Mouse (Mus musculus): ENCODE data around the gene Nicn1.
"Not testable (repeated sequence)": the region's sequence is repeated elsewhere in the genome, so short reads cannot be mapped to it uniquely, and the experiment has no call there.

The Nicn1 gene

GRCm38 (mm10) chr9:108278697-108279450 lies 11.4 kb upstream of the Nicn1 start:
- peak; percentile 15 to 49 for DNase-seq (ENCODE audit: low spot score in 2 of 2)

GRCm38 (mm10) chr9:108280071-108280828 lies 10.0 kb upstream of the Nicn1 start:
- DNase-seq (ENCODE audit: low spot score in 2 of 2), result no peak

- peak; percentile 47 to 73 for DNase-seq (ENCODE audit: low spot score in 2 of 2)
Observed at GRCm38 (mm10) chr9:108284410-108284809, 5.8 kb upstream of the Nicn1 start.

GRCm38 (mm10) chr9:108287526-108288238 lies 2.5 kb upstream of the Nicn1 start:
- DNase-seq (ENCODE audit: low spot score in 2 of 2), result not testable (repeated sequence)

GRCm38 (mm10) chr9:108289347-108289746 lies 882 bp upstream of the Nicn1 start:
- no peak for DNase-seq (ENCODE audit: low spot score in 2 of 2)

GRCm38 (mm10) chr9:108290773-108291172 lies 544 bp downstream of the Nicn1 start:
- DNase-seq (ENCODE audit: low spot score in 2 of 2), result no peak

- no peak for DNase-seq (ENCODE audit: low spot score in 2 of 2)
Observed at GRCm38 (mm10) chr9:108296453-108297355, 6.5 kb downstream of the Nicn1 start, which contains the start of gene Amt. Amt (plus strand) TSS chr9:108296853.

GRCm38 (mm10) chr9:108301853-108302252 lies 11.6 kb downstream of the Nicn1 start:
- no peak for DNase-seq (ENCODE audit: low spot score in 2 of 2)

- DNase-seq (ENCODE audit: low spot score in 2 of 2), result no peak
Observed at GRCm38 (mm10) chr9:108304716-108305115, 14.5 kb downstream of the Nicn1 start.

- no peak for DNase-seq (ENCODE audit: low spot score in 2 of 2)
Observed at GRCm38 (mm10) chr9:108305170-108305569, 14.9 kb downstream of the Nicn1 start.

GRCm38 (mm10) chr9:108305629-108306520 lies 15.6 kb downstream of the Nicn1 start, which contains the start of the genes Rhoa and Tcta:
Rhoa (plus strand) TSS chr9:108306129.
Tcta (minus strand) TSS chr9:108306160.
- peak; percentile 97 to 99 for DNase-seq (ENCODE audit: low spot score in 2 of 2)

- DNase-seq (ENCODE audit: low spot score in 2 of 2), result peak; percentile 78 to 86
Observed at GRCm38 (mm10) chr9:108306571-108306980, 16.3 kb downstream of the Nicn1 start.

GRCm38 (mm10) chr9:108307021-108307807 lies 17.0 kb downstream of the Nicn1 start:
- DNase-seq (ENCODE audit: low spot score in 2 of 2), result no peak

- DNase-seq (ENCODE audit: low spot score in 2 of 2), result no peak
Observed at GRCm38 (mm10) chr9:108308141-108308540, 17.9 kb downstream of the Nicn1 start.

- DNase-seq (ENCODE audit: low spot score in 2 of 2), result no peak
Observed at GRCm38 (mm10) chr9:108317572-108317971, 27.3 kb downstream of the Nicn1 start.

- DNase-seq (ENCODE audit: low spot score in 2 of 2), result no peak
Observed at GRCm38 (mm10) chr9:108318462-108318861, 28.2 kb downstream of the Nicn1 start.

GRCm38 (mm10) chr9:108322054-108322453 lies 31.8 kb downstream of the Nicn1 start:
- DNase-seq (ENCODE audit: low spot score in 2 of 2), result not testable (repeated sequence)

GRCm38 (mm10) chr9:108324784-108325183 lies 34.6 kb downstream of the Nicn1 start:
- DNase-seq (ENCODE audit: low spot score in 2 of 2), result no peak

- no peak for DNase-seq (ENCODE audit: low spot score in 2 of 2)
Observed at GRCm38 (mm10) chr9:108325811-108326210, 35.6 kb downstream of the Nicn1 start.

All from thymus, postnatal 10 days (tissue).